Mouse (Mus musculus): ENCODE results near the gene Zbtb9. TPM values are rescaled to one million over a fixed set of nuclear protein-coding genes. Genes with fewer than 3 reads are reported as not detected.

The Zbtb9 gene
- polyA plus RNA-seq, 1 experiment from 2014 or later, result 19.9 TPM

DNA sequence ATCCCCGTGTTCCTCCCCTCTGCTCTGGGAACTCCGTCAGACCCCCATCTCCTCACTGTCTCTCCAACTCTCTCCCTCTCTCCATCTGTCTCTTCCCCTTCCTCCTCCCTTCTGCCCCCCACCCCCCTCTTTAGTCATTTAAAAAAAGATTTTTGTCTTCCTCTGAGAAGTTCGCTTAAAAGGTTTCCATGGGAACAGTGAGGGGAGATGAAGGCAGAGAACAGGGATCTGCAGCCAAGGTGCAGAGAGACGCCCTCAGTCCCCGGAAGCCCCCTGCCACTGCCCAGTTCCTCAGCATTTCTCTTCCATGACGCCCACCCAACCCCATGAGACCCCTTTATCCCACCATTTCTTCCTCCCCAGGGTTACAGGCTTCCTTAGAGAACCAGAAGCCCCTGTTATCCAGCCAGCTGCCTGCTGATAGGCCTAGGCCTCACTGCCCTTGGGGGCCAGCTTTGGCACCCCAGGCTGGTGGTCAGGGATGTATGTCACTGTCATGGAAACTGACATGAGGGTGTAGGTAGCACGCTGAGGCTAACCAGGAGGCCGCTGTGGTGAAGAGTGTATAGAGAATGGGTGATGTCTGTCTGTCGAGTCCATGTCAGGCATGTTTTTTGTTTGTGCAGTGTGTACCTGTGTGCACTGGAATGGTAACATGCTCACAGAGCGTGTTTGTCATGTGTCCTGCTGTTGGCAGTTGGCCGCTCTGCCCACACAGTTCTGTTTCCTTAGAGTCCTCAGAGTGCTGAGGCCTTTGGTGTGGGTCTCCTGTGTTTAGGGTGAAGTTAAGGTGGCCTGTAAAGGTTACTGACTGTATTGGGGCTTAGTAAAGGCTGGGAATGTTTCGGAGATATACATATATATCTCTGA is 25.5 kb upstream of the Zbtb9 start:
- H3K9me3 ChIP-seq (ENCODE audit: low read length), result no peaks in the 10 kb centered on the region

DNA sequence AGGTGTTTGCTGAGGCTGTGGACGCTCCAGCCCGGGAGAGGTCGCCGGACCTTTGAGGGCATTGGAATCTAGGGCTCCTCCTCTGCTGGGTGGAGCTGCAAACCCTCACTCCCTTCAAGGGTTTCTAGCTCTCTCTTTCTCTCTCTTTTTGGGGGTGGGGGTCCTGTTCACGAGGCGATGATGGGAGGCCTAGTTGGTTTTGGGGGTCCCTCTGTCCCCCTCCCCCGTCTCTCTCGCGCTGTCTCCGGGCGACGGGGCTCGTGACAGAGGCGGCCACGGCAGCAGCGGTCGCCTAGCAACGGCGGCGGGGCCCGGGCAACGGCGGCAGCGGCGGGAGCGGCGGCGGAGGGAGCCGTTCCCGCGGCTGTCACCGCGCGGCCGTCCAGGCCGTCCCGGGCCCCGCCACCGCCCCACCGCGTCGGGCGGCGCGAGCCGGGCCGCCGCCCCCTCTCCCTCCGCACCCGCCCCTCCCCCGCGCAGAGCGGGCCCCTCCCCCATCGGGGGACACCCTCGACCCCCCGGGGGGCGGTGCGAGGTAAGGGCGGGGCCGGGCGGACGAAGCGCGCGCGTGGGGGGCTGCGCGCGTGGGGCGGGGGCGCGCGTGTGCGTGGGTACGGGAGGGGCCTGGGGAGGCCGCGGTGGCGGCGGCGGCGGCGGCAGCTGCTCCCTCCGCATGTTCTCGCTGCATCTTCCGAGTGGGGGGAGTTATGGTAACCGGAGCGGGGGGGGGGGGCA is 24.5 kb upstream of the Zbtb9 start:
- WGBS, result 2% methylated on average over 28 of the region's 87 CpGs
- Histone ChIP-seq H3K4me1 (ENCODE audit: insufficient read depth, low read length) (peaks cover 71% of the 10 kb centered on the region), H3K27me3 (ENCODE audit: insufficient read depth, low read length) (no peaks in the 10 kb centered on the region), H3K4me3 (ENCODE audit: low read length) (peak overlapping the region; percentile 65), H3K9ac (replicated peaks; ENCODE audit: low read length) (peak overlapping the region; percentile 84), H3K9me3 (ENCODE audit: low read length) (no peaks in the 10 kb centered on the region), H3K36me3 (ENCODE audit: insufficient read depth, low read length) (no peaks in the 10 kb centered on the region), H3K27ac (ENCODE audit: low read length) (peak overlapping the region; percentile 68), H3K4me2 (replicated peaks; ENCODE audit: low read depth, low read length) (peak overlapping the region; percentile 100)
- no peak for ATAC-seq (ENCODE audit: low FRiP score, low TSS enrichment)

More for the DNA sequence above, 25.5 kb upstream of the Zbtb9 start:
- Histone ChIP-seq H3K36me3 (ENCODE audit: insufficient read depth, low read length) (no peaks in the 10 kb centered on the region), H3K4me3 (ENCODE audit: low read length) (no peak overlapping the region), H3K27me3 (ENCODE audit: insufficient read depth, low read length) (no peaks in the 10 kb centered on the region), H3K27ac (ENCODE audit: low read length) (peak overlapping the region; percentile 82; the same call in 1 of the 2 replicates), H3K4me2 (replicated peaks; ENCODE audit: low read depth, low read length) (peak overlapping the region; percentile 88), H3K4me1 (ENCODE audit: insufficient read depth, low read length) (peaks cover 62% of the 10 kb centered on the region), H3K9ac (replicated peaks; ENCODE audit: low read length) (peak overlapping the region; percentile 80)
- WGBS, result 56% methylated on average over 12 of the region's 12 CpGs
- no peak for ATAC-seq (ENCODE audit: low FRiP score, low TSS enrichment)

DNA sequence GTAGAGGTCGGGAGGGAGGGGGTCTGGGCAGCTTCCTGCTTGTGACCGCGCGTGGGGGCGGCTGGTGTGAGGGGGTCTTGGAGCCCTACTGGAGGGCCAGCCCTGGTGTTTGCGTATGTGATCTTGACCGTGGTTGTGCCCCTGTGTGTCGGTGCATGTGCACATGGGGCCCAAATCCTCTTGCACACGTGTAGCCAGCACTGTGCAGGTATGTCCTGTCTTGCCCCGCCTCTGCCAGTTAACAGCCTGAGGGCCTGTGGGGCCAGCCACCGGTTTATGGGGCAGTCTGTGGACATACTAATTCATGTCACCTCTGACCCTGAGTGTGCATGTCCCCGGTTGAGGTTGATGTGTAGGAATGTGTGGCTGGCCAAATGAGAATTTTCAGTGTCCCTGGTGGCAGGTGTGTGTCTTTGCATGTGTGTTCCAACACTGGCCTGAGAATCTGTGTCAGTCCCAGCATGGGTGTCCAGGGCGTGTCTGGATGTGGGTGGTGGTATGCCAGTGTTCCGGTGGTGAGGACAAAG is 23.9 kb upstream of the Zbtb9 start:
- 7% methylated on average over 13 of the region's 14 CpGs for WGBS
- Histone ChIP-seq H3K4me1 (ENCODE audit: insufficient read depth, low read length) (peaks cover 77% of the 10 kb centered on the region), H3K36me3 (ENCODE audit: insufficient read depth, low read length) (no peaks in the 10 kb centered on the region), H3K27ac (ENCODE audit: low read length) (peak overlapping the region; percentile 68), H3K27me3 (ENCODE audit: insufficient read depth, low read length) (no peaks in the 10 kb centered on the region), H3K9me3 (ENCODE audit: low read length) (no peaks in the 10 kb centered on the region), H3K9ac (replicated peaks; ENCODE audit: low read length) (peak overlapping the region; percentile 84), H3K4me2 (replicated peaks; ENCODE audit: low read depth, low read length) (peak overlapping the region; percentile 100), H3K4me3 (ENCODE audit: low read length) (peak overlapping the region; percentile 65)
- ATAC-seq (ENCODE audit: low FRiP score, low TSS enrichment), result peak; percentile 10; the same call in 1 of the 2 replicates

DNA sequence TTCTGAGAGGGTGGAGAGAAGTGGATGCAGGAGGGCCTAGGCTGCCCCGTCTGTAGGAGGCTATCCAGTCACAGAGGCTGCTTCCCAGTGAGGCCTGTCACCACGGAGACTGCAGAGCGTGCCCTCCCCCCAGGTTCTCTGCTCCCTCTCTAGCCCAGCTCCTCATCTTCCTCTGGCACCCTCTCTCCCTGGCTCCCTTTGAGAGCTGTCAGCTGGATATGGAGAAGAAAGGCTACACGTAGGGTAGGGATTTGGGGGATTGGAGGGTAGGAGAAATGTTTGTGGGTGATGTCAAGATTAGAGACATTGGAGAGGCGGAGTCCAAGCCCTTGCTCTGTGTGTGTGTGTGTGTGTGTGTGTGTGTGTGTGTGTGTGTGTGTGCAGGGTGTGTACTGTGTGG is 23.1 kb upstream of the Zbtb9 start:
- Histone ChIP-seq H3K4me3 (ENCODE audit: low read length) (no peak overlapping the region), H3K4me2 (replicated peaks; ENCODE audit: low read depth, low read length) (peak overlapping the region; percentile 100; the same call in 1 of the 2 replicates), H3K4me1 (ENCODE audit: insufficient read depth, low read length) (peaks cover 78% of the 10 kb centered on the region), H3K27me3 (ENCODE audit: insufficient read depth, low read length) (no peaks in the 10 kb centered on the region), H3K27ac (ENCODE audit: low read length) (peak overlapping the region; percentile 68), H3K36me3 (ENCODE audit: insufficient read depth, low read length) (0 out of 2 replicates have a peak, but pooled peaks cover 1% of the 10 kb centered on the region), H3K9ac (replicated peaks; ENCODE audit: low read length) (no peak overlapping the region), H3K9me3 (ENCODE audit: low read length) (no peaks in the 10 kb centered on the region)
- 51% methylated on average over 5 of the region's 5 CpGs for WGBS
- ATAC-seq (ENCODE audit: low FRiP score, low TSS enrichment), result no peak

DNA sequence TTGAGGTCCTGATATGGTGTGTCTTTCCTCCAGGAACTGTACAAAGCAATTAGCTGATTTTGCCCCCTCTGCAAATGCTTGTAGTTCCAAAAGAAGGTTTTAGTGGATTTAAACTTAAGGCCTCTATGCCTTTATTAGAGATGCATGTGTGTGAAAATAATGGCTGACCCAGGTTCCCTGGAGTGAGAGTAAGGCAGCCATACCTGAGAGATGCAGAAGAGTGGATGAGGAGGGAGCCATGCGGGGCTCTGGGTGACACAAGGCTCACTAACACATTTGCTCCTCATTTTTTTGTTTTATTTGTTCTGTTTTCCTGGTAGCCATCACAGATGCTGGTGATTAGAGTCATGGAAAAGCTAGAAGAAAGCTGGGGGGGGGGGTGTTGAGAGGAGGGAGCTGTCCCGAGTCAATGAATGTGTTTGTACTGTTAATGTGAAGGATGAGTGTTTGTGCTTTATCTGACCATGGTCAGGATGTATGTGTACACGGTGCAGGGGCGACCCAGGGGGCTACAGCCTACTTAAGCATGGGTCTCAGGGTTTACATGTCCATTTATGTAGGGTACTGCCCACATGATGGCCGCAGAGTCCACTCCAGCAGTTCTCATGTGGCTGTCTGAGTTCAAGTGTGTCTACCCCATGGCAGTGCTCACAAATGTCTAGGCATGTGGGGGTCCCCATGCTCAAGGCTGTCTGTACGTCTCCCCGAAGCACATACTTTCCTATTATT is 22.2 kb upstream of the Zbtb9 start:
- WGBS, result 30% methylated on average over 7 of the region's 7 CpGs
- H3K9me3 ChIP-seq (ENCODE audit: low read length), result no peaks in the 10 kb centered on the region
- no peaks in the 10 kb centered on the region for H3K27me3 ChIP-seq (ENCODE audit: insufficient read depth, low read length)
- peak overlapping the region; percentile 32; the same call in 1 of the 2 replicates for H3K27ac ChIP-seq (ENCODE audit: low read length)
- peak overlapping the region; percentile 54 for H3K9ac ChIP-seq (replicated peaks; ENCODE audit: low read length)
- no peak for ATAC-seq (ENCODE audit: low FRiP score, low TSS enrichment)
- 0 out of 2 replicates have a peak, but pooled peaks cover 7% of the 10 kb centered on the region for H3K36me3 ChIP-seq (ENCODE audit: insufficient read depth, low read length)
- H3K4me3 ChIP-seq (ENCODE audit: low read length), result peak overlapping the region; percentile 42
- peaks cover 74% of the 10 kb centered on the region for H3K4me1 ChIP-seq (ENCODE audit: insufficient read depth, low read length)
- peak overlapping the region; percentile 64 for H3K4me2 ChIP-seq (replicated peaks; ENCODE audit: low read depth, low read length)

DNA sequence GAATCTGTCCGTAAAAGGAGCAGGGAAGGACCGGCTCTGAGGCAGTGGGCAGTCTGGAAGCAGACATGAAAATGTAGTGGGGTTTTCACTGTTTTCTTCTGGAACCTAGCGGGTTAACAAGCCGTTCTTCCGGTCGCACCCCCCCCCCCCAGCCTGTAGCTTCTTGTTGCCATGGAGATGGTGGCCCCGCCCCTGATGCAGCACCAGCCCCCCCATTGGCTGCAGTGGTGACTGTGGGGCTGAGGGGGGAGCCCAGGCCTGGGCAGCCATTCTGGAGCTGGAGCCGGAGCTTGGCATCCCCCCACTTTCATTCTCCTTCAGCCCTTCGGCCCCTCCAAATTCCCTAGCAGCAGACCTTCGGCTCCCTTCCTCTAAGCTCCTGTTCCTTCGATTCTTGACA is 21.6 kb upstream of the Zbtb9 start:
- Histone ChIP-seq H3K4me2 (replicated peaks; ENCODE audit: low read depth, low read length) (peak overlapping the region; percentile 64), H3K27me3 (ENCODE audit: insufficient read depth, low read length) (no peaks in the 10 kb centered on the region), H3K9me3 (ENCODE audit: low read length) (no peaks in the 10 kb centered on the region), H3K4me3 (ENCODE audit: low read length) (peak overlapping the region; percentile 42), H3K36me3 (ENCODE audit: insufficient read depth, low read length) (0 out of 2 replicates have a peak, but pooled peaks cover 12% of the 10 kb centered on the region), H3K27ac (ENCODE audit: low read length) (peak overlapping the region; percentile 32; the same call in 1 of the 2 replicates), H3K4me1 (ENCODE audit: insufficient read depth, low read length) (peaks cover 67% of the 10 kb centered on the region), H3K9ac (replicated peaks; ENCODE audit: low read length) (peak overlapping the region; percentile 54)
- peak; percentile 28; the same call in 1 of the 2 replicates for ATAC-seq (ENCODE audit: low FRiP score, low TSS enrichment)
- WGBS, result 0% methylated on average over 10 of the region's 11 CpGs

DNA sequence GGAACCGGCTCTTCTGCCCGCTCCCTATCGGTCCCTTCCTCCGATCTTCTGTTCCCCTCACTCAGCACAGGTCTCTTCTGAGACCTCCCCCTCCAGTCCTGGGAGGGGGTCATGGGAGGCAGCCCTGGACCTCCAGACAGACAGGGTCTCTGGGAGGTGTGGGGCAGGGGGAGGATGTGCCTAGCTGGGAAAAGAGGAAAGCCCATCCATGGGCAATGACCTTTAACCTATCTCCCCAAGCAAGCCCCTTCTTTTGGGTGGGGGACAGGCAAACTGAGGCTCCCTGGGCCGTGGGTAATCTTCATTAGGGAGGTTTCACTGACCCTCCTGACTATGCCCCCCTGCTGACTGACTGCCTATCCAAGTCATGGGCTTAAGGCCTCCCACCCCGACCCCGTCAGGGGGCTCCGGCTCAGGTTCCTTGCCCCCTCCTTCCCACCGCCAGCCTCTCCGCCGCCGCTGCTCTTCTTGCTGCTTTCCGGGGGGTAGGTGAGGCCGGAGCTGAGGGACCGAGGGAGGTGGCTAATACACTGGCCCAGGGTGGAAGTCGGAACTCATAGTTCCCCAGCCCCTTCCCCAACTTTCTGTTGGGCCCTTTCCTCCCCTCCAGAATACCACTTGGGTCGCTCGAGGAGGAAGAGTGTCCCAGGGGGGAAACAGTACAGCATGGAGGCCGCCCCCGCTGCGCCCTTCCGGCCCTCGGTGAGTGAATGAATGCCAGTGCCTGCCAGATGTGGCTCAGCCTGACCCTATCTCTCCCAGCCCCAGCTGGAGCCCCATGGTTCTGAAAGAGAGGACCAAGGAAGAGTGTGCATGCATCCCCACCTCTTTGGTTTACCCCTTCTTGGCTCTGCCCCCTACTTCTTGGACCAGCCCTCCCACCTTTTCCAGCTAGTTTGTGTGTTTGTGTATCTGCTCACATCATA is 20.8 kb upstream of the Zbtb9 start:
- Histone ChIP-seq H3K9ac (replicated peaks; ENCODE audit: low read length) (peak overlapping the region; percentile 54), H3K4me3 (ENCODE audit: low read length) (peak overlapping the region; percentile 42), H3K27me3 (ENCODE audit: insufficient read depth, low read length) (no peaks in the 10 kb centered on the region), H3K27ac (ENCODE audit: low read length) (no peak overlapping the region), H3K36me3 (ENCODE audit: insufficient read depth, low read length) (peaks cover 20% of the 10 kb centered on the region; the same call in 1 of the 2 replicates), H3K9me3 (ENCODE audit: low read length) (no peaks in the 10 kb centered on the region), H3K4me2 (replicated peaks; ENCODE audit: low read depth, low read length) (peak overlapping the region; percentile 64), H3K4me1 (ENCODE audit: insufficient read depth, low read length) (peaks cover 59% of the 10 kb centered on the region)
- 7% methylated on average over 23 of the region's 23 CpGs for WGBS
- no peak for ATAC-seq (ENCODE audit: low FRiP score, low TSS enrichment)

DNA sequence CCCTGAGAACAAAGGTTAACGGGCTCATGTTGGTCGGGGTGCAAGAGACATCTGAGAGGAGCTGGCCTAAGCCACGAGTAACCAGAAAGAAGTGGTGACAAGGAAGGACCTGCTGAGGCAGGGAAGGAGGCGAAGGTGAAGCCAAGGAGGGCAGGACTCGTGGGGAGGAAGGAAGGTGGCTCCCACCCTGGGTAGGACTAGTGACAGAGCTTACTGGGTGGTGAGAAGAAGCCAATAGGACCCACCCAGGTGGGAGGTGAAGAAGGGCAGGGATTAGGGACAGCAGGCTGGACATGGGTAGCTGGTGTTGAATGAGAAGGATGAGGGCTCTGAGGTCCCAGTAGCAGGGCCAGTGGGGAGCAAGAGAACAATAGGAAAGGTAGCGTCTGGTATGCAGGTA is 19.8 kb upstream of the Zbtb9 start:
- no peaks in the 10 kb centered on the region for H3K9me3 ChIP-seq (ENCODE audit: low read length)
- peaks cover 27% of the 10 kb centered on the region for H3K36me3 ChIP-seq (ENCODE audit: insufficient read depth, low read length)
- peaks cover 52% of the 10 kb centered on the region for H3K4me1 ChIP-seq (ENCODE audit: insufficient read depth, low read length)
- 0 out of 2 replicates have a peak overlapping the region, but pooled peaks have one; percentile 42 for H3K4me3 ChIP-seq (ENCODE audit: low read length)
- WGBS, result 27% methylated on average over 6 of the region's 6 CpGs
- H3K9ac ChIP-seq (replicated peaks; ENCODE audit: low read length), result 0 out of 2 replicates have a peak overlapping the region, but pooled peaks have one; percentile 54
- H3K27me3 ChIP-seq (ENCODE audit: insufficient read depth, low read length), result no peaks in the 10 kb centered on the region
- H3K27ac ChIP-seq (ENCODE audit: low read length), result no peak overlapping the region
- peak overlapping the region; percentile 64 for H3K4me2 ChIP-seq (replicated peaks; ENCODE audit: low read depth, low read length)
- no peak for ATAC-seq (ENCODE audit: low FRiP score, low TSS enrichment)

All from kidney, embryonic 16.5 days (tissue).